Mouse (Mus musculus) urinary bladder, postnatal 36 days (tissue): ENCODE measurements around the gene Cbx5.

Experiments
- DNase-seq, 2 experiments: peaks; one replicate each; pipeline ENCODE4 v3.0.0; 2022; ENCODE audit warnings: low spot score in 2 of 2, mixed read lengths in 1 of 2

Gene Cbx5

GRCm38 (mm10) chr15:103214971-103215907 is 24.4 kb downstream of the Cbx5 start:
- DNase-seq: peak; percentile 67 to 83

- DNase-seq: no peak
Measured at GRCm38 (mm10) chr15:103214149-103214548, 25.5 kb downstream of the Cbx5 start.

GRCm38 (mm10) chr15:103205156-103205555 is 34.5 kb downstream of the Cbx5 start:
- DNase-seq: no peak

- DNase-seq: no peak
Measured at GRCm38 (mm10) chr15:103202088-103202793, 37.4 kb downstream of the Cbx5 start.

DNA sequence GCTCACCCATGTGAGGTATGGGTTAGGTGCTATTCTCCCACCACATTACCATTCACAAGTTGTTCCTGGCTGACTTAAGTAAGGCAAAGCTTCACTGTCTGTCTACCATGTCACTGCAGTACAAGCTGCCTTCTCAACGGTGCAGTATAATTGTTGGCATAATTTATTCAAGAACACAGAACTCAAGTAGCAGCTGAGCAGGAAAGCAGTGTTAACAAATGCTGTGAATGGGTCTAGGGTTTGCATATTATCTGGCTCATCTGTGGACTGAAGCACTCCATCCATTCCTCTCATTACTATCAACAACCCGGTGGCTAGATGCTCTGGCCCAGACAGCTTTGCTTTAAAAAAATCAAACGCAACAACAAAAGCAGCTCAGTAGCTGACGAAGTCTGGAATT is 41.8 kb downstream of the Cbx5 start:
- DNase-seq: no peak

DNA sequence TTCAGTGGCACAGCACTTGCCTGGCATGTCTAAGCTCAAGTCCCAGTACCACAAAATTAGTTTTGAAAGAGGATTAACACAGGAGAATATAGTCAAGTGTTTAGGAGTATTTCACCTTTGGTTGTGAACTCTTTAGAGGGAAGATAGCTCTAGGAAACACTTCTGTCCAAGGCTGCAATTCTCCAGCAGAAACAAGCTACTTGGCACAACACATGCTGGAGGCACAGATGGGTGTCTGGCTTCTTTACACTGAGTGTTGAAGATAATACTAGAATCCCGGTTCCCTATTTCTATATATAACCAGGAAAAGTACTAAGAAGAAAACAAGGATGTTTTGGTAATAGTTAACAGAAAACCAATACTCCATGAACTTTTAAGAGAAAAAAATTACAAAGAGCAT is 42.8 kb downstream of the Cbx5 start:
- DNase-seq: no peak

GRCm38 (mm10) chr15:103193606-103194005 is 46.0 kb downstream of the Cbx5 start:
- no peak for DNase-seq

GRCm38 (mm10) chr15:103190531-103191462 is 48.8 kb downstream of the Cbx5 start:
- DNase-seq: no peak

GRCm38 (mm10) chr15:103190083-103190482 is 49.5 kb downstream of the Cbx5 start:
- no peak for DNase-seq

DNA sequence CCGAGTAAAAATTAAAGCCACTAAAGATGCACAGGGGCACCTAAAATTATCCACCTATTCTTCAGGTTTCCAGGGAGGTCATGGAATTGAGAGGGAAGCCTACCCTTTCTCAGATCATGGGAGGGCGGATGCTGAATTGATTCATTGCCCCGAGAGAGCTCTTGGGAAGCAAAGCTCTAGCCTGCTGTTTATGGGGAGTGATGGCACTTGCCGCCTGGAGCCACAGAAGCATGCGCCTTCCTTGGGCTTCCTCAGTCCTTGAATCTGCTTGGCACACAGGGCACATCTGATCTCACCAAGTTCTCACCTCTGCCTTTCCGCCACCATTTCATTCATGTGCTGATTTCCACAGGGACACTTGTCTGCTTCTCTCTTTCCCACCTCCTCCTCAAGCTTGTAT is 51.8 kb downstream of the Cbx5 start:
- DNase-seq: no peak

DNA sequence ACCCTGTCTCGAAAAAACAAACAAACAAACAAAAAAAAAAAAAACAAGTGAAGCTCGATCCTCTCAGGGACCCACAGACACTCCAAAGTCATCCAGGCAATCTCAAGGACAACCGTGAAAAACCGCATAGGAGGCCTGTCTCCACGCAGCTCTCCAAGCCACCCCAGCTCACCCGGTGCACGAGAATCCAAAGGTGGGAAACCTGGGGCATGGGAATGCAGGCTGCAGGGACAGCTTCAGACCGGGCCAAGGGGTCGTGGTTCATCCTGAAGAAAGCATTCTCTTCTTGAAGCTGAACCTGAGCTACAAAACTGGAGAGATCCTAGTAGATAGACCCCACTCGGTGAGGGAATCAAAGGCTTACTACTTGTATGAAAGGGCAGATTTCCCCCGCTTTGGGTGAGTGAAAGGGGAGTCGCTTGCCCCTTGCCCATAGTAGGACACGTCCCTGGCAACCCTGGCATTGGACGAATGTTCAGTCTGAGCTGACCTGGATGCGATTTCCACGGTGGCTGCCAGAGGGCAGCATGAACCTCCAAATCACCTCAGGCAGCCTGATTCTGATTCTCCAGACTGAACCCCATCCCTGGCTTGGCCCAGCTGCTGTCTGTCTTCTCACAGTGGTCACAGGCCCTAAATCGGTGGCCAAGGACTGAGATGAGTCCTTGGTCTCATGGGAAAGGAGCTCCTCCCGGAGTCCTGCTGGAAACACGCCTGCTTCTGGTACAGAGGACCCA is 54.0 kb downstream of the Cbx5 start:
- DNase-seq: peak; percentile 30 to 56

DNA sequence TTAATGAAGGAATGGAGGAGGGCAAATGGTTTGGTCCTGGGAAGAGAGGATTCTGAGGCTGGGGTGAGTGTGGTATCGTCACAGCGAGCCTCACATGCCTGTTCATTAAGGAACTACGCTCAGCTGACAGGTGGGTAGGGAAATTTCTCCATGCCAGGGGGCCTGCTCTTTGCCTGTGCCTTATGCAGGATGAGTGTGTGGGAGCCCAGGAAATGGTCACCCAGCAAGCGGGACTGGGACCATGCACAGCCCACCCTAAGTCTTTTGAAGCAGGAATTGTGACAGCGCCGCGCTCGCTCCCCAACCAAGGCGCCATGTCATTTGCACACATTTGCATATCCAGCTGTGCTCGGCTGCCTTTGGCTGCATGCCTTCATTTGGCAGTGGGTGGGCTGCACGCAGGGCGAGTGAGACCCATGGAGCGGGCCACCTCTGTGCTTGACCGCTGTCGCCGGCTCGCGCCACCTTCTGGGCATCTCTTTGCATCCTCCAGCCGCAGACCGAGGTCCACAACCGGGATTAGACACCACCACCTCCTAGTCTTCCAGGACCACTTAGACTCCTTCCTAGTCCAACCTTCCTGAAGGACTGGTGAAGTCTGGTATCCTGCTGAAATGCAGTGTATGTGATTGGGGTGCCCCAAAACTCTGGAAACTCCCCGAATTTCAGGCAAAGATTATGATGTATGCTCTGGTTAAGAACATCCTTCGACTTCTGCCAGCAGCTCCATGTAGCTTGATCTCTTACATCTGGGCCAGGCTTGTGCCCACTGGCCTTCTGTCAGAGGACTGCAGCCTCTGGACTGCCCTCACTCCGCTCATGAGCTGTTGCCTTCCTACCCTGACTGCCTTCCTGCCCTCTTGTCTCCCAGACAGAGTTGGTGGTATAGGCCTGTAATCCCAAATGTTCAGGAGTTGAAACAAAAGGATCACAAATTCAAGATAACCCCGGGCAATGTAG is 55.7 kb downstream of the Cbx5 start:
- DNase-seq: no peak

DNA sequence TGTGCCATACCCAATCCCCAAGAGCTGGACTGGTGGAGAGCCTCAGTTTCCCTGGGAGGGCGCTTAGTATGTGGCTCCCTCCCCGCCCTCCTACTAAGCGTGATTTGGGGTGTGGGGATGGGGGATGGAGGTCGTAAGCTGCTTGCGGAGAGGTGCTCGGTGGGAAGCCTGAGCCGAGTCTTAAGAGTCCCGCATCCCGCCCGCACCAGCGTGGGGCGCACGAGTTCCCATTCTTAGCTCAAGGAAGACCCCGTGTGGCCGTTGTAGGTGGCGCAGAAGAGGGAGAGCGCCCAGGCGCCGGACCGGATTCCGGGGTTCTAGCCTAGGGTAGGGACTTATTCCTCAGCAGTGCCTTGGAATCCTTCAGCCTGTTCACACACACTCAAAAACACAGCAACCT is 56.5 kb downstream of the Cbx5 start:
- DNase-seq: peak; percentile 28 to 61

GRCm38 (mm10) chr15:103182166-103182790 is 57.3 kb downstream of the Cbx5 start:
- peak; percentile 51 to 73 for DNase-seq

GRCm38 (mm10) chr15:103180406-103180805 is 59.2 kb downstream of the Cbx5 start:
- DNase-seq: no peak

DNA sequence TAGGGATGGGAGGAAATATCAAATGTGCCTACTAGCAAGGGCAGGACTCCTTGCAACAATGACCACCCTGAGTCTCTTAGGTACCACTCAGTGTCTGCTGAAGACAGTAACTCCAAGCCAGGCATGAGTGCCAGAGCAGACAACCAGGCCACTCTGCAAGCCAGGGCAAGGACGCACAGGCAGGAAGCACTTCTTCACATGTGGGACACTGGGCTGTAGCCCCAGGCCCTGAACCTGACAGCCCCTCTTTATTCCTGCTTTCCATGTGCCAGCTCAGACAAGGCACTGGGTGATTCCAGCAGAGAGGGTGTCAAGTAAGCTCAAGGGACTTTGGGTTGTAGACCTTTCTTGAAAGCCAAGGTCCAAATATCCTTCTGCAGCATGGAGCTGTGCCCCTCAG is 60.8 kb downstream of the Cbx5 start:
- no peak for DNase-seq

DNA sequence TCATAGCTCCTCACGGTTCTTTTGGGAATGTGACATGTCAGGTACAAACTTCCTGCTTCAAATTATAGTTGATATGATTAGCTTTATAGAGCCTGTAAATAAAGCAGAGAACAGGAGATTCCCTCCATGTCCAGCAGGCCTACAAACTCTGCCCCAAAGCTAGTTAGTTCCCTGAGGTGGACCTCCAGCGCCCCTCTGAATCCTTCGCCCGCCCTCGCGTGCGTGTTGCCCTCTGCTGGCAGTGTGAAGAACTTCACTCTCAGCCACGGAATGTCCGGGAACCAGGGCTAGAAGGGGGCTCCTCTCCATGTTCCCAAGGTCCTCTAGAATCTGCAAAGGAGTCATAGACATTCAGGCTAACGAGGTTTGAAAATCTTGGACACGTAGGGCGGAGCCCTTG is 61.5 kb downstream of the Cbx5 start:
- no peak for DNase-seq

DNA sequence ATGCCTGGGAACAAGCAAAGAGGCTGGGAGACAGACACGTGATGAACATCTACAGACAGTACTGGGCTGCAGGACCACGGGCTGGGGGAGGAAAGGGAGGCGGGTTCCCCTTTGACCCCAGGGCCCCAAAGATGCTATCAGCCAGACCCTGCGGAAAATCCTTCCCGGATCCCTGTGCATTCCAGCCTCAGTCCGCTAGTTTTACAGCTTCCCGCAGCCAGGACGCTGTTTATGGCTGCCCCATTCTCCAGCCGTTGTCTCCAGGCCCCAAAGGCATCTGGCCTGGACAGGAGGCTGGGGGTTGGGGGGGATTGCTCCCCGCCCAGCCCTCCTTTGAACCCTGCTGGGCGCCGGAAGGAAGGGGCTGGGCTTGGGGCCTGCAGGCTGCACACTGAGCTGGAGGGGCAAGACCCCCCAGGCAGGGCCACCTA is 62.0 kb downstream of the Cbx5 start:
- no peak for DNase-seq

GRCm38 (mm10) chr15:103176874-103177421 is 62.7 kb downstream of the Cbx5 start:
- peak; percentile 88 to 91 for DNase-seq
